Mouse (Mus musculus) thymus, adult 2 months (tissue): ENCODE results near the gene Mast3.

Experiments
- CTCF ChIP-seq: fragments of 200-500 bp; IDR thresholded peaks from 2 replicates; pipeline ENCODE4 v1.5.1; 2012; ENCODE audit warnings: mild to moderate bottlenecking, control low read depth, low read length, moderate library complexity, borderline replicate concordance; ENCODE audit not compliant: control insufficient read depth, poor library complexity, insufficient read depth; ENCODE audit errors: extremely low read depth
- POLR2A ChIP-seq: fragments of 200-500 bp; IDR thresholded peaks from 2 replicates; pipeline ENCODE4 v1.6.1; 2012; ENCODE audit warnings: mild to moderate bottlenecking, low read length, control low read depth, moderate library complexity; ENCODE audit not compliant: control insufficient read depth, poor library complexity, insufficient read depth; ENCODE audit errors: extremely low read depth

GRCm38 (mm10) chr8:70832371-70832770 is 27.5 kb upstream of the Mast3 start:
- TF ChIP-seq CTCF (no peak), POLR2A (no peak)
